Comparison of ENCODE assay signal across 24 mouse cellular contexts in the genomic region with DNA sequence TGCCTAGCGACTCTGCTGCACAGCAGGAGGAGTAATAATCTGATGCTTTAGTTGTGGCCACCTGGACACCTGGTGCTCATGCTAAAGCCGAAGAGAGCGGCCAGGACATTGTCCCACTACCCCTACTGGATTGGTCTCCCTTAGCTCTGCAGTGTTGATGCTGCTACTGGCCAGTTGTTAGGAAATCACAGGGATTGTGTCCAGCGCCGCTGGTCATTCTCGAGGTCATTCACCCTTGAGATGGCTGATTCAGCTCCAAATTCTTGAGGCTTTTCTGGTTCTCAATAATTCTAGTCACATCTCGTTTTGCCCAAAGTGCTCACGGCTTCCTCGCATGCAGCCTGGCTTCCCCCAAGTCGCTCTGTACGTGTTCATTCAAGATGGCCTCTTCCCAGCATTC.
"Had no signal": no experiment of that assay in that cellular context is flagged by ENCODE, and none has a peak within 500 bp of the region (broad histone marks: within the 10 kb centered on the region; RNA-seq: fewer than 3 reads in every experiment).

No protein-coding gene starts in this region.

- H3K9me3 ChIP-seq: heart, embryonic 13.5 days; heart, embryonic 15.5 days; hindbrain, embryonic 10.5 days; hindbrain, embryonic 12.5 days; intestine, embryonic 15.5 days; limb, embryonic 10.5 days; limb, embryonic 12.5 days; liver, embryonic 13.5 days; liver, embryonic 15.5 days had no signal

- H3K27me3 ChIP-seq: heart, embryonic 13.5 days; heart, embryonic 15.5 days; hindbrain, embryonic 12.5 days; intestine, embryonic 15.5 days; limb, embryonic 12.5 days; liver, embryonic 13.5 days had no signal

- H3K4me1 ChIP-seq: heart, embryonic 13.5 days; heart, embryonic 15.5 days; hindbrain, embryonic 10.5 days; hindbrain, embryonic 12.5 days; intestine, embryonic 15.5 days; limb, embryonic 10.5 days; limb, embryonic 12.5 days; liver, embryonic 13.5 days; liver, embryonic 15.5 days had no signal

- H3K4me3 ChIP-seq: gastrocnemius, adult 2 months; heart, adult 2 months; heart, embryonic 13.5 days; heart, embryonic 15.5 days; hindbrain, embryonic 10.5 days; hindbrain, embryonic 12.5 days; intestine, embryonic 15.5 days; layer of hippocampus, adult 2 months; left cerebral cortex, adult 2 months; limb, embryonic 10.5 days; limb, embryonic 12.5 days; liver, embryonic 13.5 days; liver, embryonic 15.5 days had no signal

- H3K36me3 ChIP-seq: heart, embryonic 13.5 days; heart, embryonic 15.5 days; hindbrain, embryonic 10.5 days; hindbrain, embryonic 12.5 days; intestine, embryonic 15.5 days; limb, embryonic 10.5 days; limb, embryonic 12.5 days; liver, embryonic 13.5 days; liver, embryonic 15.5 days had no signal

- H3K27ac ChIP-seq: gastrocnemius, adult 2 months; heart, adult 2 months; heart, embryonic 13.5 days; heart, embryonic 15.5 days; hindbrain, embryonic 10.5 days; hindbrain, embryonic 12.5 days; hindbrain, embryonic 14.5 days; intestine, embryonic 15.5 days; layer of hippocampus, adult 2 months; left cerebral cortex, adult 2 months; limb, embryonic 10.5 days; limb, embryonic 12.5 days; liver, embryonic 13.5 days; liver, embryonic 15.5 days had no signal

- DNase-seq: gastrocnemius, adult 2 months; gastrocnemius, postnatal 10 days; gastrocnemius, postnatal 25 days; heart, adult 2 months; heart, postnatal 14 days; heart, postnatal 4 days; kidney, adult 18-20 months; kidney, adult 8-10 months; kidney, postnatal 10 days; kidney, postnatal 25 days; kidney, postnatal 4 days; liver, embryonic 13.5 days; liver, postnatal 0 days had no signal
